Mouse (Mus musculus) MEL (cell line): ENCODE results near the gene Mok.

Experiments used
- CHD1 ChIP-seq: IDR thresholded peaks from 2 replicates; pipeline ENCODE4 v1.6.1; 2012; ENCODE audit warnings: low read depth, mild to moderate bottlenecking, inconsistent platforms, low read length, improper control_type of control experiment
- CTCF ChIP-seq, 3 experiments: IDR thresholded peaks in 2 of 3; conservative IDR thresholded peaks in 1 of 3; 2 replicates each; pipeline ENCODE4 v1.5.1; 2011 to 2012; ENCODE audit warnings: low read length in 3 of 3, low read depth in 2 of 3, mild to moderate bottlenecking in 2 of 3, improper control_type of control experiment in 1 of 3, inconsistent platforms in 1 of 3, mixed read lengths in 1 of 3, moderate library complexity in 1 of 3; ENCODE audit not compliant: control insufficient read depth in 1 of 3, insufficient read depth in 1 of 3, poor library complexity in 1 of 3, severe bottlenecking in 1 of 3
- ETS1 ChIP-seq: IDR thresholded peaks from 2 replicates; pipeline ENCODE4 v1.6.1; 2012; ENCODE audit warnings: low read depth, mild to moderate bottlenecking, inconsistent platforms, low read length, improper control_type of control experiment, moderate library complexity
- GATA1 ChIP-seq: IDR thresholded peaks from 2 replicates; pipeline ENCODE4 v1.6.1; 2011; ENCODE audit warnings: low read depth, low read length, improper control_type of control experiment
- POLR2A ChIP-seq, 2 experiments: IDR thresholded peaks; 2 replicates each; pipeline ENCODE4 v1.6.1; 2011 to 2012; ENCODE audit warnings: low read length in 2 of 2, mild to moderate bottlenecking in 2 of 2, control low read depth in 1 of 2, improper control_type of control experiment in 1 of 2, low read depth in 1 of 2, moderate library complexity in 1 of 2; ENCODE audit not compliant: control insufficient read depth in 1 of 2, insufficient read depth in 1 of 2, poor library complexity in 1 of 2
- TCF12 ChIP-seq: IDR thresholded peaks from 2 replicates; pipeline ENCODE4 v1.6.1; 2014; ENCODE audit warnings: low read depth, mild to moderate bottlenecking, inconsistent platforms, low read length, improper control_type of control experiment, moderate library complexity
- UBTF ChIP-seq: IDR thresholded peaks from 2 replicates; pipeline ENCODE4 v1.6.1; 2012; ENCODE audit warnings: low read depth, mild to moderate bottlenecking, inconsistent platforms, low read length, improper control_type of control experiment, moderate library complexity, borderline replicate concordance; ENCODE audit not compliant: insufficient read depth
- ZC3H11A ChIP-seq: IDR thresholded peaks from 2 replicates; pipeline ENCODE4 v1.6.1; 2012; ENCODE audit warnings: low read depth, mild to moderate bottlenecking, inconsistent platforms, low read length, improper control_type of control experiment
- ZNF384 ChIP-seq: IDR thresholded peaks from 2 replicates; pipeline ENCODE4 v1.6.1; 2012; ENCODE audit warnings: low read depth, mild to moderate bottlenecking, inconsistent platforms, low read length, improper control_type of control experiment

DNA sequence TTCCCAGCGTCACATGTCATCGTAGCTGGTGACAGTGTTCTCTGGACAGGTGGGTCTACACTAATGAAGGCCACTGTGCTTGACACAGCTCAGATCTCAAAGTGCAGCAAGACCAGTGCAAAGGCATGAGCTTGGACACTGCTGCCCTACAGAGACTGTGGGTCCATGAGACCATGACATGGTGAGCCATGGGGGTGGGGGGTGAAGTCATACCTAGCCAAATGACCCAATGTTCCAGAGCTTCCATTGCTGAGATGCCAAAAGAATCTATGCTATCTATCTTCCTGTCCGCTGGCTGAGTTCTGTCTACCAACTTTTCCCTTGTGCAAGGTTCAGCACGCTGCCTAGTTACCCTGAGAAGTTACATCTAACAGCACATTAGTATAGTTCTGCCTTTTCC lies 11.8 kb downstream of the Mok start:
- TF ChIP-seq CTCF (IDR thresholded peaks at IDR 0.05 in 2 of 3, conservative IDR thresholded peaks at IDR 0.05 in 1 of 3; ENCODE audit: control insufficient read depth in 1 of 3, insufficient read depth in 1 of 3, low read depth in 2 of 3, low read length in 3 of 3, poor library complexity in 1 of 3, severe bottlenecking in 1 of 3) (no peak), ETS1 (no peak), POLR2A (IDR thresholded peaks at IDR 0.05; ENCODE audit: control insufficient read depth in 1 of 2, insufficient read depth in 1 of 2, low read depth in 1 of 2, low read length in 2 of 2, poor library complexity in 1 of 2) (no peak), ZNF384 (no peak), UBTF (no peak), GATA1 (no peak), ZC3H11A (no peak), TCF12 (no peak), CHD1 (no peak)
